Mouse (Mus musculus) G1E (cell line): ENCODE data around the gene Fam222b.

Experiments used
- CTCF ChIP-seq: IDR thresholded peaks from 2 replicates; pipeline ENCODE4 v1.5.1; 2012; ENCODE audit warnings: low read depth, low read length, inconsistent platforms, mixed read lengths
- POLR2AphosphoS5 ChIP-seq: IDR thresholded peaks from 2 replicates; pipeline ENCODE4 v1.6.1; 2012; ENCODE audit warnings: low read depth, low read length, inconsistent platforms; ENCODE audit not compliant: insufficient replicate concordance
- TAL1 ChIP-seq: conservative IDR thresholded peaks from 2 replicates; pipeline ENCODE4 v1.6.1; 2012; ENCODE audit warnings: low read depth, low read length, inconsistent platforms, mixed read lengths

DNA sequence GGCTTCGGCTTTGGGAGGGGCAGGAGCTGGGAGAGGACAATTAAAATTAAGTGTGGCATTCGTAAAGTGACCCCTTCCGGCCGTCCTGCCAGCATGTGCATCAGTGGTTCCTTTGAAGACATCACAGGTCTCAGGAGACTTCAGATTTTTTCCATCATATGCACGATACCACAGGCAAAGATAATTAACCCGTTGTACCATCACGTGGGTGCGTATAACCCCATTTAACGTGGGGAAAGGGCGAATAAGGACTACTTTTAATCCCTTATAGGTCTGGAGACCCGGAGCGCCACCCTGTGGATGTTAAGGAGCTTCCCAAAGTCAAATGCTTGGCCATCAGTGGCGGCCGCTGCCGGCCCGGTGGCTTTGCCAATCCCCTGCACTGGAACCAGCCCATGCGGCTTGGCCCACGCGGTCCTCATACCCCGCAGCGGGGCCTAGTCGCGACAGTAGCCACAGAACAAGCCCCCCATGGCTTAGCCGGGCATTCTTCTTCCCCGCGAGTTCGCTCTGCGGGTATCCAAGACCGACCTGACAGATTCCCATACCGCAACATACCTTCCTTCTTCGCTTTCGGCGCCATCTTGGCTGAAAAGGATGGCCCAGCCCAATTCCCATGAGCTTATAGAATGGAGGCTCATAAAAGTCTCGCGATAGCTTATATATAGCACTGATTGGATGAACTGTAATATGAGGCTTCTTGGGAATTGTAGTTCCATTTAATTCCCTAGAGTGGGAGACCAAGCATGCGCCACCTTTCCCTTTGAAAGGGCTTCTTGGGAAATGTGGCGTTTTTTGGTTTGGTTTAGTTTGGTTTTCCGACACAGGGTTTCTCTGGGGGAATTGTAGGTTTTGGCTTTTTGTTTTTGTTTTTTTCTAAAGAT is 88.7 kb downstream of the Fam222b start, which contains the start of gene Rpl23a:
- TF ChIP-seq TAL1 (no peak), CTCF (no peak), POLR2AphosphoS5 (no peak)
